Mouse (Mus musculus) adrenal gland, postnatal 25 days (tissue): ENCODE results near the gene Il4. TPM values are rescaled to one million over a fixed set of nuclear protein-coding genes. Genes with fewer than 3 reads are reported as not detected.
"Not testable (repeated sequence)": the region's sequence is repeated elsewhere in the genome, so short reads cannot be mapped to it uniquely, and the experiment has no call there.

Experiments
- DNase-seq: peaks from one replicate; pipeline ENCODE4 v3.0.0; 2021; ENCODE audit warnings: mixed read lengths
- total RNA-seq: library from RNA; stranded (reverse); gene quantifications from 2 replicates; pipeline ENCODE4 v1.2.3, GENCODE M21; 2021

The Il4 gene
- total RNA-seq, 1 experiment from 2014 or later: not detected

GRCm38 (mm10) chr11:53559980-53560379 lies 58.5 kb downstream of the Il4 start:
- DNase-seq: not testable (repeated sequence)

- DNase-seq: not testable (repeated sequence)
These were observed 60.5 kb downstream of the Il4 start for GRCm38 (mm10) chr11:53557992-53558391.

DNA sequence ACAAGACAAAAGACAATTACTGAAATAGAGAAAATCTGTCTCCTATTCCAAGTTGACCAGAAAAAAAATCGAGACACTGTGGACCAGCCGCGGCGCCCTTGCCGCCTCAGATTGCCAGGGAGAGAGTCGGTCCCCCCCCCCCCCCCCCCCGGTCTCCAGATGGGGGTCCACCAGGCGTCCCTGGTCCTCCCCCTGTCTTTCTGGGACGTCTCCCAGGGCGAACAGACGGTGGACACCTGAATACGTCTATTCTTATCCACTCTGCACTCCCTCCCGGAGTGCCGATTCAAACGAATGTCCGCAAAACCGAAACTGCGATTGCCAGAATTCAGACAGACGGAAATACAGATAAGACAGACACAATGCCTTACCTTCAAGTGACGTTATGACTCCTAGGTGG lies 61.9 kb downstream of the Il4 start:
- DNase-seq: not testable (repeated sequence)

Other genes starting within 250 kb of the Il4 start
- gene Leap2, start 195.5 kb downstream of the Il4 start, total RNA-seq: not detected in 2 replicates
- 989 and 1,060 TPM in 2 replicates for gene Uqcrq, start 187.8 kb downstream of the Il4 start, total RNA-seq
- gene Gdf9, start 187.6 kb downstream of the Il4 start, total RNA-seq: 1.4 and 2.2 TPM in 2 replicates
- gene Gm10447, start 161.6 kb downstream of the Il4 start, total RNA-seq: 0.30 TPM in 1 of 2 replicates, not detected in the other
- gene Shroom1, start 161.5 kb downstream of the Il4 start, total RNA-seq: 3.4 and 4.6 TPM in 2 replicates
- gene Gm9837, start 148.2 kb downstream of the Il4 start, total RNA-seq: not detected in 2 replicates
- gene Gm9945, start 138.5 kb downstream of the Il4 start, total RNA-seq: not detected in 2 replicates
- gene Sowaha, start 138.4 kb downstream of the Il4 start, total RNA-seq: 0.30 and 0.33 TPM in 2 replicates
- 44.5 and 44.6 TPM in 2 replicates for gene Sept8, start 99.4 kb downstream of the Il4 start, total RNA-seq
- gene Kif3a, start 51.3 kb downstream of the Il4 start, total RNA-seq: 27.0 and 31.9 TPM in 2 replicates
- not detected in 2 replicates for gene Il13, start 16.0 kb upstream of the Il4 start, total RNA-seq
- gene Rad50, start 88.7 kb upstream of the Il4 start, total RNA-seq: 19.7 and 22.0 TPM in 2 replicates
- not detected in 2 replicates for gene Il5, start 102.1 kb upstream of the Il4 start, total RNA-seq
- 30.4 and 33.8 TPM in 2 replicates for gene Irf1, start 151.3 kb upstream of the Il4 start, total RNA-seq
- gene Gm17334, start 154.5 kb upstream of the Il4 start, total RNA-seq: 1.9 TPM in 1 of 2 replicates, not detected in the other
- 12.0 and 19.8 TPM in 2 replicates for gene Gm12216, start 240.6 kb upstream of the Il4 start, total RNA-seq